Mouse (Mus musculus): ENCODE data around the gene Gm29866.
"Not testable (repeated sequence)": the region's sequence is repeated elsewhere in the genome, so short reads cannot be mapped to it uniquely, and the experiment has no call there.

Gene Gm29866

GRCm38 (mm10) chrY:20993557-20993956 is at the start of gene Gm29866:
TSS of gene Gm29866 (minus strand) at chrY:20993657.
- DNase-seq (ENCODE audit: low spot score), result not testable (repeated sequence)
